In genomic region chr2:146324140-146324906, GRCm38 (mm10) we compare ENCODE assay signal across 15 mouse cellular contexts.
DNase-seq lines count a peak whose midpoint lies in the region; ATAC-seq and TF ChIP-seq lines count a peak whose summit lies in the region.
"Had no signal": no experiment of that assay in that cellular context is flagged by ENCODE, and none has a peak within 500 bp of the region (broad histone marks: within the 10 kb centered on the region; RNA-seq: fewer than 3 reads in every experiment).

No protein-coding gene starts in this region.

- no peaks in the 10 kb centered on the region for H3K9me3 ChIP-seq in intestine, embryonic 14.5 days (ENCODE audit: control insufficient read depth, low read length)
- H3K9me3 ChIP-seq in intestine, embryonic 15.5 days, result no peaks in the 10 kb centered on the region
- no peaks in the 10 kb centered on the region for H3K9me3 ChIP-seq in forebrain, postnatal 0 days (ENCODE audit: low read length)
- H3K9me3 ChIP-seq in limb, embryonic 10.5 days (replicated peaks), result no peaks in the 10 kb centered on the region
- H3K9me3 ChIP-seq in neural tube, embryonic 12.5 days, result no peaks in the 10 kb centered on the region

- WGBS in intestine, embryonic 14.5 days, result 88% methylated on average over 3 of the region's 3 CpGs
- 81% methylated on average over 3 of the region's 3 CpGs for WGBS in intestine, embryonic 15.5 days
- 28% methylated on average over 3 of the region's 3 CpGs for WGBS in forebrain, postnatal 0 days
- 86% methylated on average over 3 of the region's 3 CpGs for WGBS in limb, embryonic 10.5 days
- 64% methylated on average over 3 of the region's 3 CpGs for WGBS in neural tube, embryonic 12.5 days

- no peak overlapping the region for H3K4me2 ChIP-seq in intestine, embryonic 14.5 days (ENCODE audit: low read length)
- H3K4me2 ChIP-seq in intestine, embryonic 15.5 days (replicated peaks), result no peak overlapping the region
- peak overlapping the region; percentile 34 for H3K4me2 ChIP-seq in forebrain, postnatal 0 days (ENCODE audit: low read depth)
- peak overlapping the region; percentile 28; the same call in 1 of the 2 replicates for H3K4me2 ChIP-seq in neural tube, embryonic 12.5 days (replicated peaks)

- no peak for ATAC-seq in intestine, embryonic 14.5 days (replicated peaks; ENCODE audit: low FRiP score, low TSS enrichment, low read depth)
- ATAC-seq in intestine, embryonic 15.5 days, result no peak
- ATAC-seq in forebrain, postnatal 0 days, result peak; percentile 47; the same call in 1 of the 2 replicates
- no peak for ATAC-seq in neural tube, embryonic 12.5 days (ENCODE audit: low FRiP score, low read depth)
- ATAC-seq: lung, postnatal 0 days had no signal

- H3K27me3 ChIP-seq in intestine, embryonic 14.5 days (replicated peaks; ENCODE audit: control insufficient read depth, insufficient read depth, low read length), result no peaks in the 10 kb centered on the region
- H3K27me3 ChIP-seq in intestine, embryonic 15.5 days (replicated peaks), result no peaks in the 10 kb centered on the region
- no peaks in the 10 kb centered on the region for H3K27me3 ChIP-seq in forebrain, postnatal 0 days (ENCODE audit: insufficient read depth, low read length)
- H3K27me3 ChIP-seq in limb, embryonic 10.5 days (ENCODE audit: low read depth, poor library complexity, severe bottlenecking), result no peaks in the 10 kb centered on the region
- H3K27me3 ChIP-seq in neural tube, embryonic 12.5 days (replicated peaks), result no peaks in the 10 kb centered on the region

- no peak overlapping the region for H3K9ac ChIP-seq in intestine, embryonic 14.5 days (ENCODE audit: low read length)
- no peak overlapping the region for H3K9ac ChIP-seq in intestine, embryonic 15.5 days
- H3K9ac ChIP-seq in forebrain, postnatal 0 days, result peak overlapping the region; percentile 48
- no peak overlapping the region for H3K9ac ChIP-seq in neural tube, embryonic 12.5 days
- H3K9ac ChIP-seq: liver, embryonic 14.5 days had no signal

- TF ChIP-seq CTCF in forebrain, postnatal 0 days (IDR thresholded peaks at IDR 0.05; ENCODE audit: low read depth), result no peak

- no peaks in the 10 kb centered on the region for H3K4me1 ChIP-seq in intestine, embryonic 14.5 days (replicated peaks; ENCODE audit: control insufficient read depth, insufficient read depth, low read length)
- H3K4me1 ChIP-seq in intestine, embryonic 15.5 days (replicated peaks), result no peaks in the 10 kb centered on the region
- peaks cover 14% of the 10 kb centered on the region for H3K4me1 ChIP-seq in forebrain, postnatal 0 days (ENCODE audit: insufficient read depth)
- H3K4me1 ChIP-seq in limb, embryonic 10.5 days, result peaks cover 8% of the 10 kb centered on the region; the same call in 1 of the 2 replicates
- peaks cover 14% of the 10 kb centered on the region for H3K4me1 ChIP-seq in neural tube, embryonic 12.5 days

- peak; percentile 12 for DNase-seq in intestine, embryonic 14.5 days (ENCODE audit: low spot score)
- no peak for DNase-seq in forebrain, postnatal 0 days
- DNase-seq in limb, embryonic 10.5 days (ENCODE audit: low spot score), result no peak
- no peak for DNase-seq in kidney, postnatal 4 days
- no peak for DNase-seq in heart, adult 18-20 months
- DNase-seq in urinary bladder, postnatal 4 days (ENCODE audit: low spot score in 2 of 2), result no peak
- DNase-seq: adrenal gland, postnatal 36 days; cerebellum, adult 9-11 months; thymus, postnatal 4 days had no signal

- no peaks in the 10 kb centered on the region for H3K36me3 ChIP-seq in intestine, embryonic 14.5 days (ENCODE audit: control insufficient read depth, insufficient read depth, low read length)
- H3K36me3 ChIP-seq in intestine, embryonic 15.5 days, result no peaks in the 10 kb centered on the region
- no peaks in the 10 kb centered on the region; the same call in 1 of the 2 replicates for H3K36me3 ChIP-seq in forebrain, postnatal 0 days (ENCODE audit: insufficient read depth)
- H3K36me3 ChIP-seq in limb, embryonic 10.5 days, result no peaks in the 10 kb centered on the region
- H3K36me3 ChIP-seq in neural tube, embryonic 12.5 days, result no peaks in the 10 kb centered on the region

- no peak overlapping the region for H3K4me3 ChIP-seq in intestine, embryonic 14.5 days (ENCODE audit: low read depth, low read length)
- H3K4me3 ChIP-seq in intestine, embryonic 15.5 days (replicated peaks), result no peak overlapping the region
- H3K4me3 ChIP-seq in forebrain, postnatal 0 days (ENCODE audit: low read depth, low read length), result no peak overlapping the region
- H3K4me3 ChIP-seq in limb, embryonic 10.5 days, result no peak overlapping the region
- no peak overlapping the region for H3K4me3 ChIP-seq in neural tube, embryonic 12.5 days
- H3K4me3 ChIP-seq: erythroblast, embryonic 14.5 days had no signal

- H3K27ac ChIP-seq in intestine, embryonic 14.5 days (ENCODE audit: low read depth), result no peak overlapping the region
- no peak overlapping the region for H3K27ac ChIP-seq in intestine, embryonic 15.5 days
- H3K27ac ChIP-seq in forebrain, postnatal 0 days (ENCODE audit: low read depth, low read length), result peak overlapping the region; percentile 60
- H3K27ac ChIP-seq in limb, embryonic 10.5 days, result peak overlapping the region; percentile 64; the same call in 1 of the 2 replicates
- peak overlapping the region; percentile 20; the same call in 1 of the 2 replicates for H3K27ac ChIP-seq in neural tube, embryonic 12.5 days
- H3K27ac ChIP-seq: kidney, postnatal 0 days; liver, embryonic 14.5 days had no signal

Comparison
In these comparisons a context has a peak if more than half of its experiments do, and no peak if none do; other contexts are left out.
1. H3K27ac ChIP-seq: peak in forebrain, postnatal 0 days (single experiment), limb, embryonic 10.5 days (single experiment) and neural tube, embryonic 12.5 days (single experiment); none in intestine, embryonic 14.5 days (single experiment) and intestine, embryonic 15.5 days (single experiment).
2. H3K4me2 ChIP-seq: peak in forebrain, postnatal 0 days (single experiment) and neural tube, embryonic 12.5 days (single experiment); none in intestine, embryonic 14.5 days (single experiment) and intestine, embryonic 15.5 days (single experiment).